Mouse (Mus musculus): ENCODE data around the gene Rcan2. TPM values are rescaled to one million over a fixed set of nuclear protein-coding genes. Genes with fewer than 3 reads are reported as not detected.
A peak's percentile ranks its signal among the peaks of the same experiment; 100 is the strongest.

Gene Rcan2
- polyA plus RNA-seq, 1 experiment from 2014 or later: 5.9 TPM

GRCm38 (mm10) chr17:43952219-43952618, 151.1 kb downstream of the Rcan2 start:
- H3K4me3 ChIP-seq: no peak overlapping the region
- 29% methylated on average over 5 of the region's 5 CpGs for WGBS
- H3K4me1 ChIP-seq: peaks cover 9% of the 10 kb centered on the region; the same call in 1 of the 2 replicates
- H3K27me3 ChIP-seq: no peaks in the 10 kb centered on the region
- peak overlapping the region; percentile 38; the same call in 1 of the 2 replicates for H3K4me2 ChIP-seq
- no peak overlapping the region for H3K9ac ChIP-seq
- no peaks in the 10 kb centered on the region for H3K36me3 ChIP-seq
- no peak for ATAC-seq (ENCODE audit: insufficient number of reproducible peaks, low FRiP score, low TSS enrichment, low read depth)
- no peaks in the 10 kb centered on the region for H3K9me3 ChIP-seq
- no peak overlapping the region for H3K27ac ChIP-seq

- Histone ChIP-seq H3K4me2 (peak overlapping the region; percentile 38), H3K9ac (no peak overlapping the region), H3K27me3 (no peaks in the 10 kb centered on the region), H3K36me3 (no peaks in the 10 kb centered on the region), H3K4me1 (peaks cover 9% of the 10 kb centered on the region; the same call in 1 of the 2 replicates), H3K27ac (no peak overlapping the region), H3K9me3 (no peaks in the 10 kb centered on the region), H3K4me3 (peak overlapping the region; percentile 17)
- WGBS: 19% methylated on average over 17 of the region's 17 CpGs
- ATAC-seq (ENCODE audit: insufficient number of reproducible peaks, low FRiP score, low TSS enrichment, low read depth): no peak
Observed at GRCm38 (mm10) chr17:43952661-43953534, 151.7 kb downstream of the Rcan2 start.

GRCm38 (mm10) chr17:43953535-43953918, 152.4 kb downstream of the Rcan2 start:
- H3K27me3 ChIP-seq: no peaks in the 10 kb centered on the region
- no peak overlapping the region for H3K27ac ChIP-seq
- H3K4me2 ChIP-seq: no peak overlapping the region
- no peak for ATAC-seq (ENCODE audit: insufficient number of reproducible peaks, low FRiP score, low TSS enrichment, low read depth)
- H3K36me3 ChIP-seq: no peaks in the 10 kb centered on the region
- WGBS: 78% methylated on average over 10 of the region's 10 CpGs
- H3K9me3 ChIP-seq: no peaks in the 10 kb centered on the region
- no peak overlapping the region for H3K9ac ChIP-seq
- H3K4me3 ChIP-seq: no peak overlapping the region
- peaks cover 9% of the 10 kb centered on the region; the same call in 1 of the 2 replicates for H3K4me1 ChIP-seq

GRCm38 (mm10) chr17:43959797-43960196, 158.6 kb downstream of the Rcan2 start:
- H3K4me2 ChIP-seq: no peak overlapping the region
- WGBS: 88% methylated on average over 3 of the region's 3 CpGs
- no peak overlapping the region for H3K27ac ChIP-seq
- no peak overlapping the region for H3K9ac ChIP-seq
- no peak for ATAC-seq (ENCODE audit: insufficient number of reproducible peaks, low FRiP score, low TSS enrichment, low read depth)
- H3K4me3 ChIP-seq: no peak overlapping the region
- no peaks in the 10 kb centered on the region for H3K4me1 ChIP-seq
- no peaks in the 10 kb centered on the region for H3K9me3 ChIP-seq
- H3K36me3 ChIP-seq: no peaks in the 10 kb centered on the region
- no peaks in the 10 kb centered on the region for H3K27me3 ChIP-seq

- no peak overlapping the region for H3K4me2 ChIP-seq
- H3K4me1 ChIP-seq: no peaks in the 10 kb centered on the region
- H3K27me3 ChIP-seq: no peaks in the 10 kb centered on the region
- no peak overlapping the region for H3K4me3 ChIP-seq
- no peak for ATAC-seq (ENCODE audit: insufficient number of reproducible peaks, low FRiP score, low TSS enrichment, low read depth)
- WGBS: 88% methylated on average over 10 of the region's 10 CpGs
- H3K36me3 ChIP-seq: no peaks in the 10 kb centered on the region
- H3K9me3 ChIP-seq: no peaks in the 10 kb centered on the region
- H3K27ac ChIP-seq: no peak overlapping the region
- no peak overlapping the region for H3K9ac ChIP-seq
Observed at GRCm38 (mm10) chr17:43969943-43970342, 168.8 kb downstream of the Rcan2 start.

- 82% methylated on average over 2 of the region's 2 CpGs for WGBS
- H3K9ac ChIP-seq: no peak overlapping the region
- H3K9me3 ChIP-seq: no peaks in the 10 kb centered on the region
- H3K27me3 ChIP-seq: no peaks in the 10 kb centered on the region
- no peak overlapping the region for H3K4me3 ChIP-seq
- no peak overlapping the region for H3K27ac ChIP-seq
- no peaks in the 10 kb centered on the region for H3K4me1 ChIP-seq
- no peak overlapping the region for H3K4me2 ChIP-seq
- H3K36me3 ChIP-seq: no peaks in the 10 kb centered on the region
- ATAC-seq (ENCODE audit: insufficient number of reproducible peaks, low FRiP score, low TSS enrichment, low read depth): no peak
Observed at GRCm38 (mm10) chr17:43977572-43977971, 176.4 kb downstream of the Rcan2 start.

GRCm38 (mm10) chr17:43979925-43980324, 178.8 kb downstream of the Rcan2 start:
- no peak overlapping the region for H3K4me3 ChIP-seq
- no peak for ATAC-seq (ENCODE audit: insufficient number of reproducible peaks, low FRiP score, low TSS enrichment, low read depth)
- no peaks in the 10 kb centered on the region for H3K36me3 ChIP-seq
- no peaks in the 10 kb centered on the region for H3K27me3 ChIP-seq
- H3K4me1 ChIP-seq: no peaks in the 10 kb centered on the region
- no peak overlapping the region for H3K9ac ChIP-seq
- no peak overlapping the region for H3K27ac ChIP-seq
- H3K4me2 ChIP-seq: no peak overlapping the region
- 77% methylated on average over 3 of the region's 3 CpGs for WGBS
- H3K9me3 ChIP-seq: no peaks in the 10 kb centered on the region

GRCm38 (mm10) chr17:43982505-43982904, 181.4 kb downstream of the Rcan2 start:
- Histone ChIP-seq H3K36me3 (no peaks in the 10 kb centered on the region), H3K27ac (no peak overlapping the region), H3K9ac (no peak overlapping the region), H3K4me2 (no peak overlapping the region), H3K4me3 (no peak overlapping the region), H3K9me3 (no peaks in the 10 kb centered on the region), H3K27me3 (no peaks in the 10 kb centered on the region), H3K4me1 (no peaks in the 10 kb centered on the region)
- WGBS: 69% methylated on average over 1 of the region's 1 CpGs
- ATAC-seq (ENCODE audit: insufficient number of reproducible peaks, low FRiP score, low TSS enrichment, low read depth): no peak

GRCm38 (mm10) chr17:43989334-43989945, 188.3 kb downstream of the Rcan2 start:
- Histone ChIP-seq H3K27me3 (no peaks in the 10 kb centered on the region), H3K9ac (no peak overlapping the region), H3K4me3 (no peak overlapping the region), H3K36me3 (no peaks in the 10 kb centered on the region), H3K27ac (no peak overlapping the region), H3K9me3 (no peaks in the 10 kb centered on the region), H3K4me2 (no peak overlapping the region), H3K4me1 (peaks cover 5% of the 10 kb centered on the region; the same call in 1 of the 2 replicates)
- no peak for ATAC-seq (ENCODE audit: insufficient number of reproducible peaks, low FRiP score, low TSS enrichment, low read depth)
- WGBS: 26% methylated on average over 5 of the region's 5 CpGs

GRCm38 (mm10) chr17:43990957-43991383, 189.8 kb downstream of the Rcan2 start:
- Histone ChIP-seq H3K4me1 (peaks cover 5% of the 10 kb centered on the region; the same call in 1 of the 2 replicates), H3K27me3 (no peaks in the 10 kb centered on the region), H3K36me3 (no peaks in the 10 kb centered on the region), H3K27ac (no peak overlapping the region), H3K9me3 (no peaks in the 10 kb centered on the region), H3K9ac (no peak overlapping the region), H3K4me2 (no peak overlapping the region), H3K4me3 (no peak overlapping the region)
- no peak for ATAC-seq (ENCODE audit: insufficient number of reproducible peaks, low FRiP score, low TSS enrichment, low read depth)
- WGBS: 9% methylated on average over 10 of the region's 10 CpGs

- Histone ChIP-seq H3K9ac (no peak overlapping the region), H3K4me1 (peaks cover 5% of the 10 kb centered on the region; the same call in 1 of the 2 replicates), H3K36me3 (no peaks in the 10 kb centered on the region), H3K27me3 (no peaks in the 10 kb centered on the region), H3K27ac (no peak overlapping the region), H3K9me3 (no peaks in the 10 kb centered on the region), H3K4me2 (no peak overlapping the region), H3K4me3 (no peak overlapping the region)
- WGBS: 18% methylated on average over 4 of the region's 4 CpGs
- no peak for ATAC-seq (ENCODE audit: insufficient number of reproducible peaks, low FRiP score, low TSS enrichment, low read depth)
Observed at GRCm38 (mm10) chr17:43994080-43994479, 192.9 kb downstream of the Rcan2 start.

GRCm38 (mm10) chr17:43997514-43997913, 196.4 kb downstream of the Rcan2 start:
- no peak for ATAC-seq (ENCODE audit: insufficient number of reproducible peaks, low FRiP score, low TSS enrichment, low read depth)
- Histone ChIP-seq H3K27ac (no peak overlapping the region), H3K9ac (no peak overlapping the region), H3K27me3 (no peaks in the 10 kb centered on the region), H3K4me2 (no peak overlapping the region), H3K4me1 (no peaks in the 10 kb centered on the region), H3K36me3 (no peaks in the 10 kb centered on the region), H3K4me3 (no peak overlapping the region), H3K9me3 (no peaks in the 10 kb centered on the region)
- 83% methylated on average over 7 of the region's 7 CpGs for whole genome bisulfite sequencing

Data from limb, embryonic 15.5 days (tissue).